Mouse (Mus musculus): Measurements from ENCODE around the gene Zfp507. TPM values are rescaled to one million over a fixed set of nuclear protein-coding genes. Genes with fewer than 3 reads are reported as not detected.

Gene Zfp507
- polyA plus RNA-seq, 1 experiment from 2014 or later, result 21.4 TPM

DNA sequence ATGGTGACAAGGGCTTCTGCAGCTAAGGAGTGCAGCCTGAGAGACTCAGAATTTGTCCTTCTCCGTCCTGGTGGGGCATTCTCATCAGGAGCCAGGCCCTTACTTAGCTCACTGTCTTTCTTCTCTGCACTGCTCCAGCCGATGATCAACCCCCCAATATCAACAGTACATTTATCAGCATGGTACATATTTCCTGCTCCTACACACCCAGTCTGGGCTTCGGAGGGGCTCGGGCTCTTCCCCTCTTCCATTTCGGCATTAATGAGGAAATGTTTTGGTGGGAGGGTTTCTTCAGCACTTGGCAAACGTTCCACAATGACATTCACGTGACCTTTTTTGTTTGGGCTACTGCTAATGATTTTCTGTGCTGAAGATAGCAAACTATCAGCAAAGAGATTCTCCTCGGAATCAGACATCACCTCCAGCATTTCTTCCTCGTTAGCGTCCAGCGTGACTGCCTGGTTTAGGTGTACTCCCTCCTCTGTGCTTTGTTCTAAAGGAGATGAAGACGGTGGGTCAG is 8.6 kb downstream of the Zfp507 start:
- Histone ChIP-seq H3K9me3 (ENCODE audit: control insufficient read depth, low read length) (no peaks in the 10 kb centered on the region), H3K36me3 (ENCODE audit: control insufficient read depth, insufficient read depth, low read length) (peaks cover 8% of the 10 kb centered on the region; the same call in 1 of the 2 replicates), H3K4me1 (replicated peaks; ENCODE audit: control insufficient read depth, insufficient read depth, low read length) (no peaks in the 10 kb centered on the region), H3K27me3 (ENCODE audit: control insufficient read depth, insufficient read depth, low read length) (no peaks in the 10 kb centered on the region), H3K4me2 (replicated peaks; ENCODE audit: low read depth, low read length) (no peak overlapping the region), H3K9ac (ENCODE audit: low read depth, low read length) (no peak overlapping the region), H3K27ac (ENCODE audit: low read depth, low read length) (no peak overlapping the region), H3K4me3 (ENCODE audit: low read depth, low read length) (no peak overlapping the region)
- no peak for DNase-seq (ENCODE audit: low spot score)
- 93% methylated on average over 12 of the region's 12 CpGs for WGBS
- ATAC-seq (ENCODE audit: low FRiP score), result no peak

DNA sequence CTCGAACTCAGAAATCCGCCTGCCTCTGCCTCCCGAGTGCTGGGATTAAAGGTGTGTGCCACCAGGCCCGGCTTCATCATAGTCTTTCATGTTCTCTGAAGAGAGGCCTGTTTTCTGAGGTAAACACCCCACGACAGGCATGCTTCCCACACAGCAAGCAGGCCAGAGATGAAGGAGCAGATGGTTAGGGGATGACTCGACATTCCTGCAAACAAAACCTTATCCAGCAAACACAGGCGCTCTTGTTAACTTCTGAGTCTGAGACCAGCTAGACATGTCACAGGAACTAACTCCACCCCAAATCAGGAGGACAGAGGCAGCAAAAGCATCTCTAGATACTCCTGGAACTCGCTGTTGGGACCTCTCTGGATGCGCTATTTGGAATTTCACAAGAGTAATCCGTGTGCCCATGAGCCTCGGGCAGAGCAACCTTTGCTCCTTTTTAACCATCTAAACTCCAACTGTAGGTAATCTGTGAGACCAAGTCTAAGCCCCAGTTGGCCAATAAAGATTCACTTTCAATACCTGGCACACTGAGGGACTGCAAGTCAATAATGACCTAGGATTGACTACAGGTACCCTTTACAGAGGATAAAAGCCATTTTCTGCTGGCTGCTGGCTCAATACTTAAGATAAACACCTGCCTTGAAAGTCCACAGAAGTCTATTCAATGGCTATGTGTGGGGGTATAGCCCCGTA is 10.5 kb downstream of the Zfp507 start:
- H3K4me1 ChIP-seq (replicated peaks; ENCODE audit: control insufficient read depth, insufficient read depth, low read length), result no peaks in the 10 kb centered on the region
- DNase-seq (ENCODE audit: low spot score), result no peak
- H3K36me3 ChIP-seq (ENCODE audit: control insufficient read depth, insufficient read depth, low read length), result peaks cover 10% of the 10 kb centered on the region; the same call in 1 of the 2 replicates
- no peak overlapping the region for H3K4me3 ChIP-seq (ENCODE audit: low read depth, low read length)
- no peak overlapping the region for H3K9ac ChIP-seq (ENCODE audit: low read depth, low read length)
- no peaks in the 10 kb centered on the region for H3K27me3 ChIP-seq (ENCODE audit: control insufficient read depth, insufficient read depth, low read length)
- WGBS, result 89% methylated on average over 12 of the region's 12 CpGs
- no peak overlapping the region for H3K27ac ChIP-seq (ENCODE audit: low read depth, low read length)
- H3K9me3 ChIP-seq (ENCODE audit: control insufficient read depth, low read length), result no peaks in the 10 kb centered on the region
- H3K4me2 ChIP-seq (replicated peaks; ENCODE audit: low read depth, low read length), result no peak overlapping the region
- no peak for ATAC-seq (ENCODE audit: low FRiP score)

DNA sequence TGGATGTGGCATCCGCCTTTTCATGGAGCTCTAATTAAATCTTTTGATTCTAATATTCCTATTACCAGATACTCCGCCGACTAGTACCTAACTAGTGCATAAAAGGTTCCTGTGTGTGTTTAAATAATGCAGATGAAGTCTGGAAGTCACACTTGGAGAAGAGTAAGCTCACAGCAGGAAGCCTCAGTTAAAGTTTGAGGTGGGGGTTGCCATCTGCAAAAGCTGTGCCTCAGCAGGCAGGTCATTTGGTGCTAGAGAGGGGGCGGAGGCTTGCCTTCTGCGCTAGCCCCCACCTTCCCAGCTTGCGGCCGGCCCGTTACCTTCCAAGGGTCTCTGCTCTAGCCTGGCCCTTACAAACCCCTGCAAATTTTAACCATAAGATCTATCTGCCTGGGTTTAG is 11.9 kb downstream of the Zfp507 start:
- Histone ChIP-seq H3K4me2 (replicated peaks; ENCODE audit: low read depth, low read length) (no peak overlapping the region), H3K36me3 (ENCODE audit: control insufficient read depth, insufficient read depth, low read length) (peaks cover 10% of the 10 kb centered on the region; the same call in 1 of the 2 replicates), H3K9me3 (ENCODE audit: control insufficient read depth, low read length) (no peaks in the 10 kb centered on the region), H3K9ac (ENCODE audit: low read depth, low read length) (no peak overlapping the region), H3K4me1 (replicated peaks; ENCODE audit: control insufficient read depth, insufficient read depth, low read length) (no peaks in the 10 kb centered on the region), H3K4me3 (ENCODE audit: low read depth, low read length) (no peak overlapping the region), H3K27ac (ENCODE audit: low read depth, low read length) (no peak overlapping the region), H3K27me3 (ENCODE audit: control insufficient read depth, insufficient read depth, low read length) (no peaks in the 10 kb centered on the region)
- ATAC-seq (ENCODE audit: low FRiP score), result no peak
- WGBS, result 75% methylated on average over 8 of the region's 8 CpGs
- no peak for DNase-seq (ENCODE audit: low spot score)

DNA sequence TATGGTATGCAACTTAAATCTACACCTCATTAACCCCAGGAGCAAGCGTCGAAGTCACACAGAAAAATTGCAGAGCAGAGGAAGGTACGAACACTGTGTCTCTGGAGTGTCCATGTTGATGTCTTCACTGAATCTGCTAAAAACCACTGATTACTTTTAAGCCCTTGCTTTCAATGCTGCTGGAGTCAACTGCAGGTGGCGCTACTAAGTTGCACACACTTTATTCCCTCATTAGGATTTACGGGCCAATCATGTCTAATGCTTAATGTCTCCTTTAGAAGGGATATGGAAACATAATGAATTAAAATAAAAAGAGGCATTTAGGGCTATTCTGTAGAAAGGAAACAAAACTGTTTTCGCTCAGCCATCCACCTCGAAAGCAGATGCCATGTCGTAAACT is 12.6 kb downstream of the Zfp507 start:
- Histone ChIP-seq H3K9ac (ENCODE audit: low read depth, low read length) (no peak overlapping the region), H3K27ac (ENCODE audit: low read depth, low read length) (no peak overlapping the region), H3K4me1 (replicated peaks; ENCODE audit: control insufficient read depth, insufficient read depth, low read length) (no peaks in the 10 kb centered on the region), H3K4me2 (replicated peaks; ENCODE audit: low read depth, low read length) (no peak overlapping the region), H3K4me3 (ENCODE audit: low read depth, low read length) (no peak overlapping the region), H3K36me3 (ENCODE audit: control insufficient read depth, insufficient read depth, low read length) (peaks cover 10% of the 10 kb centered on the region; the same call in 1 of the 2 replicates), H3K9me3 (ENCODE audit: control insufficient read depth, low read length) (no peaks in the 10 kb centered on the region), H3K27me3 (ENCODE audit: control insufficient read depth, insufficient read depth, low read length) (no peaks in the 10 kb centered on the region)
- 88% methylated on average over 8 of the region's 8 CpGs for WGBS
- ATAC-seq (ENCODE audit: low FRiP score) (no peak), DNase-seq (ENCODE audit: low spot score) (no peak)

DNA sequence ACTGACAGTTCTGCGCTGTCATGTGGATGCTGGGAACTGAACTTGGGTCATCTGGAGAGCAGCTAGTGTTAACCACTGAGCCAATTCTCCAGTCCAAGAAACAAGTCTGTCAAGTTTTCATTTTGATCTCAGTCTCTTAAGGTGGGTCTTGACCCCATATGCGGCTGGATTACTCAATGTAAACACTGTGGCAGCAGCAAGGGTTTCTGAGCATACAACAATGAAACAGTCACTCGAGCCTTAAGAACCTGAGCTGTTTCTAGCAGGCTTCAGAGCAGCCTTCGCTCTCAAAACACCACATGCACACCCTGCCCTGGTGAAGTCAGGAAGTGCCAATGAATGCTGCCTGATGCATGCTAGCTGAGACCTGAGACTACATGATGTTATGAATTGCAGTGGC is 17.2 kb downstream of the Zfp507 start:
- no peaks in the 10 kb centered on the region for H3K9me3 ChIP-seq (ENCODE audit: control insufficient read depth, low read length)
- no peak overlapping the region for H3K27ac ChIP-seq (ENCODE audit: low read depth, low read length)
- H3K36me3 ChIP-seq (ENCODE audit: control insufficient read depth, insufficient read depth, low read length), result peaks cover 4% of the 10 kb centered on the region; the same call in 1 of the 2 replicates
- H3K4me3 ChIP-seq (ENCODE audit: low read depth, low read length), result no peak overlapping the region
- H3K9ac ChIP-seq (ENCODE audit: low read depth, low read length), result no peak overlapping the region
- WGBS, result 78% methylated on average over 4 of the region's 4 CpGs
- H3K27me3 ChIP-seq (ENCODE audit: control insufficient read depth, insufficient read depth, low read length), result no peaks in the 10 kb centered on the region
- no peaks in the 10 kb centered on the region for H3K4me1 ChIP-seq (replicated peaks; ENCODE audit: control insufficient read depth, insufficient read depth, low read length)
- ATAC-seq (ENCODE audit: low FRiP score), result no peak
- H3K4me2 ChIP-seq (replicated peaks; ENCODE audit: low read depth, low read length), result no peak overlapping the region
- no peak for DNase-seq (ENCODE audit: low spot score)

DNA sequence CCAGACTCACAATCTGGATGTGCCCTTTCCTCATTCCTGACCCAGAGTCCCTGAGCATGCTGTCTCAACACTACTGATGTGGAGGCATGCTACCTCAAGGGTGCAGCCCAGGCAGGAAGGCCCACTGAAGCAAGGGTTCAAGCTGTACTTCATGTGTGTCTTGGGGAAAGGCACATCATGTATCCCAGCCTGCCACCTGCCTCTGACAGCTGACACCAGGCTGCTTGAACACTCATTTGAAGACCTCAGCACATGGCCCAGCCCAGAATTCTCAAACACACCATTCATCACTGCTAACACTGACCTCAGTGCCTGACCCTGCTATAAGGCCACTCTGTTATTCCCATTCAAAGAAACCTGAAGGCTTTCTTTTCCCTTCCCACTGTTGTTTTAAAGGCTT is 20.6 kb downstream of the Zfp507 start:
- Histone ChIP-seq H3K36me3 (ENCODE audit: control insufficient read depth, insufficient read depth, low read length) (peaks cover 6% of the 10 kb centered on the region; the same call in 1 of the 2 replicates), H3K27me3 (ENCODE audit: control insufficient read depth, insufficient read depth, low read length) (no peaks in the 10 kb centered on the region)
- DNase-seq (ENCODE audit: low spot score), result no peak

DNA sequence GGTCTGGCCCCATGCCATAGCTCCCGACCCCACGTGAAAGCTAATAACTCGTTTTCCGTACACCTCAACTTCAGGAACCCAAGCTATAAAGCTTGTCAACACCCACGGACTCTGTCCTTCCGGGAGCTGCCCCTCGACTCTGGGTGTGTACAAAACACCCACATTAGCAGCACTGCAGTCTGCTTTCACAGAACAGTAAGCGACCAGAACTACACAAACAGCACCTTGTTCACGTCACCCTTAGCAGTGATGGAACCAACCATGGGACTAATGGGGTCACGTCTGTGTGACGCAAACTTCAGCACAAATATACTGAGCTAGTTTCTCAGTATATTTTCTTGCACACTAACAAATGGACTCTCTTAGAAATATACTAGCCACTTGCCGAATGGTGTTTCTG is 28.7 kb downstream of the Zfp507 start:
- H3K27ac ChIP-seq (ENCODE audit: low read depth, low read length), result no peak overlapping the region
- 93% methylated on average over 12 of the region's 12 CpGs for WGBS
- ATAC-seq (ENCODE audit: low FRiP score), result no peak
- no peaks in the 10 kb centered on the region for H3K4me1 ChIP-seq (replicated peaks; ENCODE audit: control insufficient read depth, insufficient read depth, low read length)
- no peak overlapping the region for H3K4me2 ChIP-seq (replicated peaks; ENCODE audit: low read depth, low read length)
- H3K4me3 ChIP-seq (ENCODE audit: low read depth, low read length), result no peak overlapping the region
- no peak overlapping the region for H3K9ac ChIP-seq (ENCODE audit: low read depth, low read length)
- H3K36me3 ChIP-seq (ENCODE audit: control insufficient read depth, insufficient read depth, low read length), result peaks cover 12% of the 10 kb centered on the region
- no peaks in the 10 kb centered on the region for H3K27me3 ChIP-seq (ENCODE audit: control insufficient read depth, insufficient read depth, low read length)
- no peak for DNase-seq (ENCODE audit: low spot score)
- H3K9me3 ChIP-seq (ENCODE audit: control insufficient read depth, low read length), result no peaks in the 10 kb centered on the region

More for the DNA sequence above, 20.6 kb downstream of the Zfp507 start:
- Histone ChIP-seq H3K27ac (ENCODE audit: low read depth, low read length) (no peak overlapping the region), H3K9me3 (ENCODE audit: control insufficient read depth, low read length) (no peaks in the 10 kb centered on the region), H3K9ac (ENCODE audit: low read depth, low read length) (no peak overlapping the region), H3K4me1 (replicated peaks; ENCODE audit: control insufficient read depth, insufficient read depth, low read length) (no peaks in the 10 kb centered on the region), H3K4me3 (ENCODE audit: low read depth, low read length) (no peak overlapping the region), H3K4me2 (replicated peaks; ENCODE audit: low read depth, low read length) (no peak overlapping the region)
- no peak for ATAC-seq (ENCODE audit: low FRiP score)

DNA sequence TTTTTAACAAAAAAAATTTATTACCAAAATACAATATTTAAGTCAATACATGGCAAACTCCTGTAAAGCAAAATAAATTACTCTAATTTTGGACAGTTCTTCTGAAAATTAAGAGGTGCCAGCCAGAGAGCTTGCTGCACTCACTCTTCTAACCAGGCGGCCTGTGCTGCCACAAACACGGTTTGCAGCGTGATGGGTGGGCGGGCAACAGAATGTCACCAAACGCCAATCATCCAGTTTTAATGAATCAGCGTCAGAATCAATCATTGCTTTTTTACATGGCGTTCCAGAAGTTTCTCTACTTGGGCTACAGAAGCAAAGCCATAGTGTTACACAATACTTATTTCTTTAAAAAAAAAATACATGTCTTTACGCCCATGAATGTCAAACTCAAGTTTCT is 30.5 kb downstream of the Zfp507 start:
- H3K9me3 ChIP-seq (ENCODE audit: control insufficient read depth, low read length), result no peaks in the 10 kb centered on the region
- H3K4me3 ChIP-seq (ENCODE audit: low read depth, low read length), result no peak overlapping the region
- H3K4me2 ChIP-seq (replicated peaks; ENCODE audit: low read depth, low read length), result no peak overlapping the region
- ATAC-seq (ENCODE audit: low FRiP score) (no peak), DNase-seq (ENCODE audit: low spot score) (no peak)
- H3K9ac ChIP-seq (ENCODE audit: low read depth, low read length), result no peak overlapping the region
- no peaks in the 10 kb centered on the region for H3K4me1 ChIP-seq (replicated peaks; ENCODE audit: control insufficient read depth, insufficient read depth, low read length)
- no peak overlapping the region for H3K27ac ChIP-seq (ENCODE audit: low read depth, low read length)
- 91% methylated on average over 8 of the region's 8 CpGs for WGBS
- H3K27me3 ChIP-seq (ENCODE audit: control insufficient read depth, insufficient read depth, low read length), result no peaks in the 10 kb centered on the region
- H3K36me3 ChIP-seq (ENCODE audit: control insufficient read depth, insufficient read depth, low read length), result peaks cover 7% of the 10 kb centered on the region

DNA sequence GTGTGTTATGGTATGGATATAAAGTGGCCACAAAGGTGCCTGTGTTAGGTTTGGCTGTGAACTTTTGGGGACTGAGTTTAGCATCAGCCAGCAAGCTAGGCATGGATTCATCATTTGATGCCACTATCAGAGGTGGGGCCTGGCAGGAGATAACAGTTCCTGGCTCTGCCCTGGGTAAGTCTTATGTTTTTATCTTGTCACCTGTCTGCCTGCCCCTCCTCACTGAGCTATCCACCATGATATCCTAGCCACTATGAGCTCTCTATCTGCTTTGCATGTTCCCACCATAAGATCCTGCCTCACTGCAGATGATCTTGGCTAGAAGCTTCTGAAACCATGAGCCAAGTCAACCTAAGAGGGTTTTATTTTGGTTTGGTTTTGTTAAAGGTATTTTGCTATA is 31.7 kb downstream of the Zfp507 start:
- Histone ChIP-seq H3K4me1 (replicated peaks; ENCODE audit: control insufficient read depth, insufficient read depth, low read length) (no peaks in the 10 kb centered on the region), H3K9me3 (ENCODE audit: control insufficient read depth, low read length) (no peaks in the 10 kb centered on the region), H3K27ac (ENCODE audit: low read depth, low read length) (no peak overlapping the region), H3K9ac (ENCODE audit: low read depth, low read length) (no peak overlapping the region), H3K4me3 (ENCODE audit: low read depth, low read length) (no peak overlapping the region), H3K36me3 (ENCODE audit: control insufficient read depth, insufficient read depth, low read length) (peaks cover 4% of the 10 kb centered on the region; the same call in 1 of the 2 replicates), H3K27me3 (ENCODE audit: control insufficient read depth, insufficient read depth, low read length) (no peaks in the 10 kb centered on the region), H3K4me2 (replicated peaks; ENCODE audit: low read depth, low read length) (no peak overlapping the region)
- no peak for DNase-seq (ENCODE audit: low spot score)
- no peak for ATAC-seq (ENCODE audit: low FRiP score)
